In the genomic region with DNA sequence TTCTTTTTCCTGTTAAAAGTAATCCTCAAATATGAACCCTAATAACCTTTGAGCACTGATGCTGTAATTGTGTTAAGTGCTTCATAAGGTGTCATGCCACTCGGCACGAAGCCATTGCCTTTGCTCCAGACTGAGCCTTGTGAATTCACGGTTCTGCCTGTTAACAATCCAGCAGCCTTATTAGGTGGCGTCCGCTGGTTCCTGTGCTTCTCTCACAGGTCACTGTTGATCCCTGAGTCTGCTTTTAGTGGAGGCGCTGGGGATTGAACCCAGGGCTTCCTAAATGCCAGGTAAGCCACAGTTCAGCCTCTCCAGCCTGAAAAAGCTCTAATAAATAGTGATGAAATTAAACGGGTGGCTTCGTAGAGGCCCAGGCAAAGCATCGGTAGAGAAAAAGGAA, we compare ENCODE assay signal across 16 mouse cellular contexts. TPM values are rescaled to one million over a fixed set of nuclear protein-coding genes. Genes with fewer than 3 reads are reported as not detected.
A peak's percentile ranks its signal among the peaks of the same experiment; 100 is the strongest.
DNase-seq lines count a peak whose midpoint lies in the region.
"Had no signal": no experiment of that assay in that cellular context is flagged by ENCODE, and none has a peak within 500 bp of the region (broad histone marks: within the 10 kb centered on the region; RNA-seq: fewer than 3 reads in every experiment).

No protein-coding gene starts in this region.

- intact Hi-C loops in heart, postnatal 25 days (cut with DNase I) = no loop called here

- DNase-seq in adrenal gland, postnatal 10 days = peak; percentile 6
- DNase-seq in adrenal gland, adult 8-10 months = no peak
- DNase-seq in heart, adult 11 months = peak; percentile 75
- DNase-seq in heart, postnatal 25 days (ENCODE audit: low spot score) = no peak
- peak; percentile 14 for DNase-seq in adipocyte (ENCODE audit: low spot score)
- DNase-seq: adrenal gland, postnatal 25 days; B cell, adult 2 months; cerebellum, adult 11 months; cerebellum, adult 18-20 months; cerebellum, adult 8-10 months; cerebellum, adult 9-11 months; cerebellum, postnatal 14 days; cerebellum, postnatal 36 days; embryo, embryonic 11 days had no signal

RNA-seq across cellular contexts. Expression of a gene that starts 45.0 kb away (rescaled TPM):
- under 1 TPM; 0.27 to 0.69 TPM for total RNA-seq in adrenal gland, postnatal 10 days (2021)
- under 1 TPM in 1 of 4 experiments, not detected in 3; 0.20 TPM for total RNA-seq in adrenal gland, adult 8-10 months (2022)
- total RNA-seq in heart, postnatal 25 days (2021) = 1 to 10 TPM in 1 of 2 experiments, under 1 TPM in 1; 0.75 to 2.1 TPM
- total RNA-seq: adrenal gland, postnatal 25 days; CH12.LX; common myeloid progenitor, adult 5-6 weeks had no signal

Comparison
In these comparisons a context has a peak if more than half of its experiments do, and no peak if none do; other contexts are left out.
1. DNase-seq: peak in adrenal gland, postnatal 10 days (single experiment), heart, adult 11 months (single experiment) and adipocyte (single experiment); none in adrenal gland, adult 8-10 months (single experiment) and heart, postnatal 25 days (single experiment).